Mouse (Mus musculus) hindbrain, postnatal 0 days (tissue): Measurements from ENCODE around the gene Cdca4. TPM values are rescaled to one million over a fixed set of nuclear protein-coding genes. Genes with fewer than 3 reads are reported as not detected.

Experiments
- ATAC-seq: fragments of 200-750 bp; cut with Nextera tagmentation; 2 replicates; pipeline ENCODE4 v1.8.0; 2017; ENCODE audit warnings: mild to moderate bottlenecking, moderate TSS enrichment, moderate library complexity
- DNase-seq: peaks from one replicate; pipeline ENCODE4 v3.0.0-alpha.2; 2015; ENCODE audit warnings: low spot score
- H3K27ac ChIP-seq: fragments of 300-500 bp; sonication (generic); 2 replicates; pipeline ENCODE4 v1.5.1; 2014; ENCODE audit warnings: mild to moderate bottlenecking
- H3K27me3 ChIP-seq: fragments of 300-500 bp; sonication (generic); 2 replicates; pipeline ENCODE4 v1.6.1; 2014; ENCODE audit warnings: low read length, mixed read lengths; ENCODE audit not compliant: insufficient read depth
- H3K36me3 ChIP-seq: fragments of 300-500 bp; sonication (generic); 2 replicates; pipeline ENCODE4 v1.6.1; 2014; ENCODE audit warnings: low read length, mixed read lengths; ENCODE audit not compliant: insufficient read depth
- H3K4me1 ChIP-seq: fragments of 300-500 bp; sonication (generic); 2 replicates; pipeline ENCODE4 v1.6.1; 2014; ENCODE audit warnings: antibody characterized with exemption, low read length, mixed read lengths; ENCODE audit not compliant: insufficient read depth
- H3K4me2 ChIP-seq: fragments of 300-500 bp; sonication (generic); 2 replicates; pipeline ENCODE4 v1.6.1; 2014; ENCODE audit warnings: low read depth, mild to moderate bottlenecking, low read length, moderate library complexity, mixed read lengths
- H3K4me3 ChIP-seq: fragments of 300-500 bp; sonication (generic); 2 replicates; pipeline ENCODE4 v1.5.1; 2014; ENCODE audit warnings: low read length
- H3K9ac ChIP-seq: fragments of 300-500 bp; sonication (generic); replicated peaks from 2 replicates; pipeline ENCODE4 v1.6.1; 2014; ENCODE audit warnings: mild to moderate bottlenecking, low read length, moderate library complexity, mixed read lengths
- H3K9me3 ChIP-seq: fragments of 300-500 bp; sonication (generic); 2 replicates; pipeline ENCODE4 v1.6.1; 2016; ENCODE audit warnings: low read length, mixed read lengths
- CTCF ChIP-seq: IDR thresholded peaks from 2 replicates; pipeline ENCODE4 v1.5.1; 2016; ENCODE audit warnings: antibody characterized with exemption, control low read depth, low read depth
- WGBS: fragments of 180-500 bp; shearing (Covaris S2); extraction: QIAGEN DNeasy Blood & Tissue Kit; methylation state at CpG from one replicate; pipeline ENCODE4 v1.1.7; 2014; 5-methylcytosine and 5-hydroxymethylcytosine counted together
- polyA plus RNA-seq: library from polyadenylated mRNA; unstranded; fragments of >200 nt; fragmentation: Nextera tagmentation; extraction: Ambion mirVana; gene quantifications from 2 replicates; pipeline ENCODE4 v1.2.1, GENCODE M21; 2015
- total RNA-seq: library from RNA; depleted of rRNA; stranded (reverse); fragments of >200 nt; gene quantifications from 2 replicates; pipeline ENCODE4 v1.2.3, GENCODE M21; 2014

Cdca4 gene
- total and polyA plus RNA-seq, 2 experiments from 2014 or later = 25.2 to 27.9 TPM

- Histone ChIP-seq H3K9me3 (no peaks in the 10 kb centered on the region), H3K36me3 (no peaks in the 10 kb centered on the region), H3K27ac (no peak overlapping the region), H3K9ac (no peak overlapping the region), H3K27me3 (0 out of 2 replicates have a peak, but pooled peaks cover 4% of the 10 kb centered on the region), H3K4me2 (peak overlapping the region; percentile 99), H3K4me1 (peaks cover 9% of the 10 kb centered on the region), H3K4me3 (0 out of 2 replicates have a peak overlapping the region, but pooled peaks have one; percentile 60)
- 22% methylated on average over 3 of the region's 3 CpGs for WGBS
- ATAC-seq (no peak), DNase-seq (no peak)
- no peak for TF ChIP-seq CTCF
These were observed 26.3 kb downstream of the Cdca4 start for GRCm38 (mm10) chr12:112802917-112803316.

DNA sequence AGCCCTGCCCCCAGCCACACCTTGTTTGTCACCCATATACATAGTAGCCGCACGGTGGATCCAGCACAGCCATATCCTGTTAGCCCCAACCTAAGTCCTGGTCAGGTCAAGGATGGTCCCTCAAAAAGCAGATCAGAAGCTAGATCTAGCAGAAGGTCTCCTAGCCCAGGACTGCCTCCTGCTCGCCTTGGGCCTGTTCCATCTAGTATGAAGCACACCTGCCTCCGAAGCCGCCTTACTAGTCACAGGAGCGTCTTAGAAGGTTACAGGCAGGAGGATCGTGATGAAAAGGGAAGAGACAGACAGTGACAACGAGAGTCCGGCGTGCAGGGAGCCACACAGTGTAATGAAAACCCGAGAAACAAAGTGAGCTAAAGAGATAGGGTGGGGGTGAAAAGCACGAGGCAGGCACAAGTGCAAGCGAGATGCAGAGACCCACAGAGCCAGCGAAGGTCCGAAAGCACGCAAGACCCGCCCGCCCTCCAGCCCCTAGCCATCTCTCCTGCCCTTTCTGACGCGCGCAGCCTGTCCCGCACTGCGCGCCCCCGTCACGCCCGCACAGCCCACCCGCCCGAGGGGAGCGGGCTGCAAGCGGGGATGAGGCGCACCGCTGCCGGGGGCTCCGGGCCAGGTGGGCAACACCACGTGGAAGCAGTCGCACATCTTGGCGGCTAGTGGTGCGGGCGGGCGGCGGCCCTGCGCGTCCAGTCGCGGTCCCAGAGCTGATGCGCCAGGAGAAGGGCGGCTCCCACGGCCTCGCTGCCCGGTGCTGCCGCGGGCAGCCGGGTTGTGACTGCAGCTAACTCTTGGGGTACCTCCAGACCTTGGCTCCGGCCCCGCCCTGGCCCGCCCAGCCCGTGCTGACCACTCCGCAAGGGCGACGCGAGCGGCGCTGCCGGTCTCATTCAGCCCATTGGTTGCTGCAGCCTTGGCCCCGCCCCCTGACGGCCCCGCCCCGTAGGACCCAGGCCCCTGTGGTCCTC, 27.1 kb downstream of the Cdca4 start, which contains the start of gene Ahnak2:
Ahnak2 (minus strand) TSS at position 794 of the 983 bp plus-strand sequence.
- no peaks in the 10 kb centered on the region for H3K36me3 ChIP-seq
- WGBS = 4% methylated on average over 46 of the region's 69 CpGs
- ATAC-seq = peak; percentile 55
- H3K4me1 ChIP-seq = peaks cover 10% of the 10 kb centered on the region
- no peak within 1 kb of the TSS for H3K27ac ChIP-seq
- H3K27me3 ChIP-seq = 0 out of 2 replicates have a peak, but pooled peaks cover 4% of the 10 kb centered on the region
- H3K4me2 ChIP-seq = peak within 1 kb of the TSS; percentile 99
- TF ChIP-seq CTCF = no peak
- DNase-seq = peak; percentile 67
- peak within 1 kb of the TSS; percentile 57 for H3K9ac ChIP-seq
- no peaks in the 10 kb centered on the region for H3K9me3 ChIP-seq
- H3K4me3 ChIP-seq = peak within 1 kb of the TSS; percentile 60

DNA sequence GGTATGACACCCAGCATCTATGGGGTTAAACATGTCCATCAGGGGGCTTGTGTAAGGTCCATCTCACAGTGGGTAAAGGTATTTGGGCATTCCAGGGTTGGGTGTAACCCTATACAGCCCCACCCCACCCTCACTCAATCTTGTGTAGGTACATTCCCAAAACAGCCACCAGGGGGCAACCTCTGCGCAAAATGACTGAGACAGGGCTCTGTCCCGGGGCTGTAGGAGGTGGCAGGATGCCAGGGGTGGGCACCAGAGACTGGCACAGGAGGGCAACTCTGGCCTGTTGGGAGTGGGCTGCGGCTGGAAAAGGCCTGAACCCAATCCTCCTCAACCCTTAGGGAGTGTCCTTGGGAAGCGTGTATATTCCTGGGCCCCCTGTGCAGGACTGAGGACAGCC, 28.7 kb downstream of the Cdca4 start:
- H3K4me2 ChIP-seq = no peak overlapping the region
- H3K36me3 ChIP-seq = no peaks in the 10 kb centered on the region
- WGBS = 10% methylated on average over 4 of the region's 4 CpGs
- H3K27ac ChIP-seq = no peak overlapping the region
- H3K27me3 ChIP-seq = 0 out of 2 replicates have a peak, but pooled peaks cover 4% of the 10 kb centered on the region
- DNase-seq (peak; percentile 72), ATAC-seq (peak; percentile 44; the same call in 1 of the 2 replicates)
- no peak overlapping the region for H3K9ac ChIP-seq
- no peak overlapping the region for H3K4me3 ChIP-seq
- peak; percentile 84 for TF ChIP-seq CTCF
- peaks cover 10% of the 10 kb centered on the region for H3K4me1 ChIP-seq
- no peaks in the 10 kb centered on the region for H3K9me3 ChIP-seq

- Histone ChIP-seq H3K36me3 (no peaks in the 10 kb centered on the region), H3K4me1 (peaks cover 10% of the 10 kb centered on the region), H3K4me3 (no peak overlapping the region), H3K9me3 (no peaks in the 10 kb centered on the region), H3K4me2 (no peak overlapping the region), H3K27ac (no peak overlapping the region), H3K27me3 (0 out of 2 replicates have a peak, but pooled peaks cover 4% of the 10 kb centered on the region), H3K9ac (no peak overlapping the region)
- no peak for TF ChIP-seq CTCF
- 82% methylated on average over 10 of the region's 10 CpGs for WGBS
- ATAC-seq (no peak), DNase-seq (no peak)
These were observed 29.8 kb downstream of the Cdca4 start for GRCm38 (mm10) chr12:112799237-112799970.

DNA sequence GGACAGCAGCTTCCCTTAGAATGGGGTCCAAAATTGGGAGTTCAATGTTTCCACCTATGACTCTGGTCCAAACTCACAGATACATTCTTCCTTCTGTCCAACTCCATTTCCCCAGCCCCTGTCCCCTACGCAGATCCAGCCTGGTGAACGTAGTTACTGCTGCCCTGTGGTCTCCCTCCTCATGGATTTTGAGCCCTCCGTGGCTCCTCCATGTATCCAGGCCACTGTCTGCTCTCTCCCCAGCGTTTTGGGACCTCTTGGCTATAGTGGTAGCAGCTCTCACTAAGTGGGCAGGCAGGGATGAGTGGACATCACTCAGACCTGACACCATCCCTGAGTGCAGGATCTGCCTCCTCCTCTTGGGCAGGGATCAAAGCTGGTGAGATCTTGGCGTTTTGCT, 30.5 kb downstream of the Cdca4 start:
- Histone ChIP-seq H3K27me3 (0 out of 2 replicates have a peak, but pooled peaks cover 4% of the 10 kb centered on the region), H3K9ac (no peak overlapping the region), H3K27ac (no peak overlapping the region), H3K4me2 (no peak overlapping the region), H3K36me3 (no peaks in the 10 kb centered on the region), H3K9me3 (no peaks in the 10 kb centered on the region), H3K4me3 (no peak overlapping the region), H3K4me1 (peaks cover 10% of the 10 kb centered on the region)
- ATAC-seq (no peak), DNase-seq (no peak)
- 71% methylated on average over 5 of the region's 5 CpGs for WGBS
- TF ChIP-seq CTCF = no peak

DNA sequence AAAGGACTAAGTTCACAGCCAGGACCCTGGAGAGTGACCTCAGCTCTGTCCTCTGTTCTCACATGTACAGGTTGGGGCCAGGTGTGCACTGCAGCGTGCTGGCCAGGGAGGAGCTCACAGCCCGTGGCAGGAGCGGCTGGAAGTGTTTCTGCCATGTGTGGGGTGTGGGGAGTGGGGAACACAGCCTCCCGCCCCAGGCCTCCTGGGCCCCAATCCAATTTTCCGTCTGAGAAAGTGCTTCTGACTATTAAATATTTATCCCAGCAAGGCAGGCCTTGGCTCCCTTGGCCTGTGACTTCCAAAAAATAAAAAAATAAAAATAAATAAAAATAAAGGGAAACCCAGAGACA, 30.9 kb downstream of the Cdca4 start:
- WGBS = 31% methylated on average over 5 of the region's 5 CpGs
- H3K4me3 ChIP-seq = no peak overlapping the region
- no peaks in the 10 kb centered on the region for H3K36me3 ChIP-seq
- H3K9ac ChIP-seq = 0 out of 2 replicates have a peak overlapping the region, but pooled peaks have one; percentile 1
- no peak overlapping the region for H3K27ac ChIP-seq
- no peak for TF ChIP-seq CTCF
- H3K4me2 ChIP-seq = no peak overlapping the region
- ATAC-seq = no peak
- H3K9me3 ChIP-seq = no peaks in the 10 kb centered on the region
- peaks cover 10% of the 10 kb centered on the region for H3K4me1 ChIP-seq
- 0 out of 2 replicates have a peak, but pooled peaks cover 4% of the 10 kb centered on the region for H3K27me3 ChIP-seq
- DNase-seq = no peak
